Mouse (Mus musculus) c-Kit-positive CD71-positive TER-119-positive erythroid progenitor cells, embryonic 14.5 days (primary cell): ENCODE measurements around the gene Cct7.
"Not testable (repeated sequence)": the region's sequence is repeated elsewhere in the genome, so short reads cannot be mapped to it uniquely, and the experiment has no call there.

Experiments used
- DNase-seq: peaks from one replicate; pipeline ENCODE4 v3.0.0-alpha.2; 2013; ENCODE audit warnings: low spot score

Gene Cct7

DNA sequence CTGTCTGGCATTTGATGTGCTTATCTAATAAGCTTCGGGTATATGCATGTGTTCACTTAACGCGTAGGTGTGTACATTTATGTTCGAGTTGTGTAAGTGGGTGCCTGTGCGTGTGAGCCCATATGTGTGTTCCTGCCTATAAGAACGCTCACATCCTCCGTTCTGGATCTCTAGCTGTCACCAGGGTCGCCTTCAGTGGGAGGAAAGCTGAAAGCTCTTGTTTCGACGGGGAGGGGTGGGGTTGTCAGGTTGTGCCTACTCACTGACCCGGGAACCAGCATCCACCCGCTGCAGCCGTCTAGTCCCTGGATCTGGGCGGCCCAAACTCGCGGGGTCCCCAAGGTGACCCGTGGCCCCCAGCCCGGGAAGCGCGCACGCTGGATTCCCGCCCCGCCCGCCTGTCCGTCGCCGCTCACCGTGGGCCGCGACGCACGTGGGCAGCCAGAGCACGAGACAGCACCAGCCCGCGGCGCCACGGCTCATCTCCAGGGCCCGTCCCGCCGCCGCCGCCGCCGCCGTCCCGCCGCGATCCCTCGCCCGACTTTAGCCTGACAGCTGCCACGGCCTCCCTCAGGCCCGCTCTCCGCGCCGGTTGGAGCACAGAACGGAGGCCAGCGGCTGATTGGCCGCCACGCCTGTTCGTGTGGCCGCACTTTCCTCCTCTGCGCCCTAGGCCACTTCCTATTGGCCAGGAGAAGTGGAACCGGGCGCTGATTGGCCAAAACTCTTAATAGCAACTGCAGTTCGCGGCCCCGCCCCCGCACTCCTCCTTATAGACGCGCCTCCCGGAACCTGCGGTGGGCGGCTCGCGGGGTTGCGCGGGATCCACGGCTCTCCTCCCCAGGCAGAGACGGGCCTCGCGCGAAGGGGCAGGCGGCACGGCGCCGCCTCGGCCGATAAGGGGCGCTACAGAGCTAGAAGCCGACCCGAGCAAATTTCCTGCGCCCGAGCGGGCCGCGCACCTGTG, at the start of gene Cct7:
Cct7 (plus strand) TSS at position 818 of the 967 bp plus-strand sequence.
- peak; percentile 100 for DNase-seq

DNA sequence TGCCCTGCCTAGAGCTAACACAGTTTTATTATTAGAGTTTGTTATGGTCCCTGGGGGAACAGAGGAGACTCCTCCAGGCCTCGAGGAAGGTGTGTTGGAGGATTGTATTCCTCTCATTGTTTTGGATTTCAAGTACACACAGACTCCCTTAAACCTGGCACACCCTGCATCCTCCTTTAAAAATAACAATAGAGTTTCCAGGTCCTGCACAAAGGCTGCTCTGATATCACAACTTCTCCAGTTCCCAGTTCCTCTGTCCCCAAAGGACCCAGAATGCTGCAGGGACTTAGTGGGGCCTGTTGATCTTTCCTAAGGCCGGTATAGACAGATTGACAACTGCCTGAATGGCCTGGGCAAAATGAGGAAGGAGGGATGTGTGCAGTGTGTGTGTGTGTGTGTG, 48.7 kb upstream of the Cct7 start:
- DNase-seq, result no peak

DNA sequence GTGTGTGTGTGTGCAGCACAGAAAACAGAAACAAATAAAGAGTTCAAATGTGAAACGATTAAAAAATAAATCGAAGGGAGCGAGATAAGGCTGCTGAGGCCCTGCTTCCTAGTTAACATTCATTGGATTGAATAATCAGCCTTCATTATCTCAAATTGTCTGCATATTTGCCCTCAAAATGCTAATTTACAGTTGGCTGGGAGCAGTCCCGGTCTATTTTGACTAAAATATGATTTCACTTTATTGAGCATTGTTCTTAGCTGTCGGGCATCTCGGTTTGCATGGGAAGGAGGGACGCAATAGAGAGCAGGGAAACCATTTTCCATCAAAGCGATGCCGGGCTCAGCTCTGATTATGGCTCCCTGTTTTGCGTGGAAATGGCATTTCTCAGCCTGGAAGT, 48.3 kb upstream of the Cct7 start:
- no peak for DNase-seq

DNA sequence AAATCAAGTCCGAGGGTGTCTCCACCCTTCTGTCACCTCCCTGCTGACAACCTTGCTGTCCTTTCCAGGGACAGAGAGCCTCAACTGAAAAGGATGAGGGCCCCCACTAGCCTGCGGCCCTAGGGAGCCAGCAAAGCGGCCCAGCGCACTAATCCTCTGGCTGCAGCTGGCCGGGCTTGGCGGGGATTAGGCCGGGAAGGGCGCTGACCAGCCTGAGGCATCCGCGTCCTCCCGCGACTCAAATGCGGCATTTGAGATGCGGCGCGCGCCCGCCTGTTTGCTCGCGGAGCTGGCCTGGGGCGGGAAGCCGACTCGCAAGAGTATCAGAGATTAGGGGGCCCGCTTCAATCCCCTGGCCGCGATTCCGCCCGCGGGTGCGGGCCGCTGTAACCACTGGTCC, 42.3 kb upstream of the Cct7 start:
- DNase-seq, result no peak

DNA sequence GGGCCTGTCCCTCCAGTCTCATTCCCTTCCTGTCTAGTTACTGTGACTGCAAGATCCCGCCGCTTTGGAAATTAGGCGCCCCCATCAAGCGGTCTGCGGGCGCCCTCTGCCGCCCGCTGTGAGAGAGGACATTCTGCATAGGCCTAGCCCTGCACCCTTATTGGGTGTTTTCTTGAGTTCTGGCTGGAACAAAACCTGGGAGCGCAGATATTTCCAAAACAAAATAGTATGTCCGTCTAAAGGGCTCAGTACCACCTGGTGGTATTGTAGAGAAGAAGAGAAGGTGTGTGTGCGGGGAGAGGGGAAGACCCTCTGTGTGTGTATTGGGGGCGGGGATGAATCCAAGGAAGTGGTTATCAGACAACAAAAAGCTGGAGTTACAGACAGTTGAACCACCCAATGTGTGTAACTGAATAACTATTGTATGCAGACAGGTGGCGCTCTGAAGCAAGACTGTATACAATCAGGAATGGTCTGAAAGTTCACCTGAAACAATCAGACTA, 40.5 kb upstream of the Cct7 start:
- peak; percentile 38 for DNase-seq

DNA sequence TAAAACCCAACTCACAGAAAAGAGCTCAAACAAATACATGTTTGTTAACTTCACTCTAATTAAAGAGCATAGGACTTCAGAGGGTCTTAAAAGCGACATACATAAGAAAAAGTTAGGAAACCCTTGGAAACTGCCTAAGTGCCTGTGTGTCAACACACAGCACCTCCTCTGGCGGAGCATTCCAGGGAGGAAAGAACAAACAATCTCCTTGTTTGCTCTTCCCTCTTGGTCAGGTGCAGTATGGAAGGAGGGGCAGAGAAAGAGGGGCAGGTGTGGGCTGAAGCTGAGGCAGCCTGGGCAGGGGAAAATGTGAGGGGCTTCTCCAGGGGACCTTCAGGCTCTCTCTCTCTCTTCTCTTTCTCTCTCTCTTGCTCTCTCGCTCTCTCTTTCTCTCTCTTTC, 35.5 kb upstream of the Cct7 start:
- DNase-seq, result no peak

DNA sequence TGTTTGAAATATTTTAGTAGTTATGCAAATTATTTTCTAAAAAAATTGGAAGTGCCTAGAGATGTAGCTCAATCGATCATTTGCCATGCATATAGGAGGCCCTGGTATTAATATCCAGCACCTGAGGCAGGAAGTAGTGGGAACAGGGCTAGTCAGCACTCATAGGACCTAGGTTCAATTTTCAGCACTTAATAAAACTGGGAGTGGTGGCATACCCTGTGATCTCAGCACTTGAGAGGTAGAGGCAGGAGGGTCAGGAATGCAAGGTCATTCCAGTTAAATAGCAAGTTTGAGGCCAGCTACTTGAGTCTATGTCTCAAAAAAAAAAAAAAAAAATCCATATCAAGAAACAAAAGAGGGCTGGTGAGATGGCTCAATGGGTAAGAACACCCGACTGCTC, 32.2 kb upstream of the Cct7 start:
- DNase-seq, result no peak

DNA sequence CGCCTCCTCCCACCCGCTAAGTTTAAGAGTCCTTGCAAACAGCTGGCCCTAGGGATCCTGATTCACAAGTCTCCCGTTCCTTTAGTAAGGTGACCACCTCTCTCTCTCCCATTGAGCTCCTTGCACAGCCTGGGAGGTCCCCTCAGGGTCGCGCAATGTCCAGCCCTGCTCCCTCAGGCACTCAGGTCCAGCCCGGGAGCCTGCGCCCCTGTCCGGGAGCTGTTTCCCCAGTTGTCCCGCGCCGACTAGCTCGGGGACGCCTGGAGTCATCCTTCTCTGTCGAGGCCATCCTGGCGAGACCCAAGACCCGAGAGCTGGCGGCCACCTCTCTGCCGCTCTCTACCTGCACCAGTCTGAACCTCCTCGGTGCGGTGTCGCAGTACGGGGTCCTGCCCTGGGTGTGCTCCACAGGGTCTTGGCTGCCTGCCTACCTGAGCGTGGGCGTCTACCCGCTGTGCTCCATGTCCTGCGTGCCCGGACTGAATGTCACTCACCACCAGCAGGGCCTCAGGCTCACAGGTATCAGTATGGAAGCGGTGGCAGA, 27.4 kb upstream of the Cct7 start, which contains the start of gene Noto:
Noto (plus strand) TSS at position 51 of the 544 bp plus-strand sequence.
- no peak for DNase-seq

DNA sequence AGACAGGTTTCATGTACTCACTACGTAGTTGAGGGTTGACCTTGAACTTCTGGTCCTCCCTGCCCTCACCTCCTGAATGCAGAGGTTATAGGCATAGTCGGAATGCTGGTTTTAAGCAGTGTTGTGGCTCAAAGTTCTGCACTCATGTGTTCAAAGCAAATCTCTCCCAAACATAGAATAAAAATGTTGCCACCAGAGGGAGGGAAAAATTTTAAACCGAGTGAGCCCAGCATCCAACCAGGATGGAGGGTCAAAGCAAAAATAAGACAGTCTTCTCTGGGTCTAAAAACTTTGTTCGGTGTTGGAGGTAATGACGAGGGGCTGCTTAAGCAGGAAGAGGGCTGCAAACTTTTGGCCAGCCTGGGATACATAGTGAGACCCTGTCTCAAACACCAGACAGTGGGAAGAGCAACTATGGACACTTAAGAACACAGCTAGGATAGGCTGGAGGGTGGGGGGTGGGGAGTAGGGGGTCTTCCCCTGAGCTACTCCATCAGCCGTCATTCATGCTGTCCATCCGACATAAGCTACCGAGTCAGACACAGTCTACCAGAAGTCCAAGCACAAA, 20.0 kb upstream of the Cct7 start:
- no peak for DNase-seq

DNA sequence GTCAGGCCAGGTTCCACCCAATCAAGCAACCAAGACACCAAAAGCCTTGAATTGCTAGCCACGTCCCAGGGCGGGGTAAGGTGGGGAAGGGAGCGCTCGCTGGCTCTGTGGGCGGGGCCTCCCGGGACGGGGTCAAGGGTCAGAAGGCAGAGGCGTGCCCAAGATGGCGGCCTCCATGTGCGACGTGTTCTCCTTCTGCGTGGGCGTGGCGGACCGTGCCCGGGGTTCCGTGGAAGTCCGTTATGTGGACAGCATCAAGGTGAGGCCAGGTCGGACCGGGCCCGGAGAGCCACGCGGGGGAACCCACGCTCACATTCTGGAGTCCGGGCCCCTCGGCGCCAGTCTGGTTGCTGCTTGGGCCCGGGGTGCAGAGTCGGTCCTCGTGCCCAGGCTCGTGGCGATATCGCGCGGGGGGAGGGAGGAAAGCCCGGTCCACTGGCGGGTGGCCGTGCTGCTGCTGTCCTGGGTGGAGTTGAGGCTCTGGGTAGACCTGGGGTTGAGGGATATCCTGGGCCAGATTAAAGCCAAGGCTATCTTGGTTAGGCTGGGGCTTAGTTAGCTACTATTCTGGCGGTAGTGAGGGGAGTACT, 19.4 kb upstream of the Cct7 start, which contains the start of gene Smyd5:
Smyd5 (plus strand) TSS at position 148 of the 590 bp plus-strand sequence.
- DNase-seq, result peak; percentile 81

DNA sequence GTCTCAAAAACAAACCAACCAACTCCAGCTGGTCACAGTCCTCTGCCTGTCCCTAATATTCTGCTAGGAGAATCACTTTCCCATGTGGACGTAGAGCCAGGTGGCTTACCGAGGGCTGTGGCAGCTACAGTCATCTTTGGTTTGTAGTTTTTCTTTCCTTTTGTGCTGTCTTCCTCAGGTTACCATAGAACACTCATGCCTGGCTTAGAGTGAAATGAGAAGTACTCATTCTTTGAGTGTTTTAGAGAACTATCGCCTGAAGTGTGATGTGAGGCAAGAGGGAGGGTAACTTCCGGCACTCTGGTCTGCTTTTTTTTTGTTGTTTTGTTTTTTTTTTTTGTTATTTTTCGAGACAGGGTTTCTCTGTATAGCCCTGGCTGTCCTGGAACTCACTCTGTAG, 17.4 kb upstream of the Cct7 start:
- DNase-seq, result no peak

DNA sequence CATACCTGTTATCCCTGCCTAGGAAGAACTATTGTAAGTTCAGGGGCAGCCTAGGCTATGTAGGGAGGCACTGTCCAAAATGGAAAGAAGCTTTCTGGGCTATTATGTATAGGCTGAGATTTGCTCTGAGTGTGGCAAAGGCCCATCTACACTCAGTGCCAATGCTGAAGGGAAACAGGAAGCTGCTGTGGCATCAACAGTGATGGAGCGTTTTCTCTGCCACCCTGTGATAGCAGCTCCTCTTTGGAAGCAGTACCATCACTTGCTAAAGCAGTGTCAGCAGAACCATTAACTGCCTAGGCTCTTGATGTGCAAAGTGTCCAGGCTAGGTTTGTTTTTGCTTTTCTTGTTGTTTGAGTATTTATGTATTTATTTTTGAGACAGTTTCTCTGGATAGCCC, 15.1 kb upstream of the Cct7 start:
- DNase-seq, result no peak

DNA sequence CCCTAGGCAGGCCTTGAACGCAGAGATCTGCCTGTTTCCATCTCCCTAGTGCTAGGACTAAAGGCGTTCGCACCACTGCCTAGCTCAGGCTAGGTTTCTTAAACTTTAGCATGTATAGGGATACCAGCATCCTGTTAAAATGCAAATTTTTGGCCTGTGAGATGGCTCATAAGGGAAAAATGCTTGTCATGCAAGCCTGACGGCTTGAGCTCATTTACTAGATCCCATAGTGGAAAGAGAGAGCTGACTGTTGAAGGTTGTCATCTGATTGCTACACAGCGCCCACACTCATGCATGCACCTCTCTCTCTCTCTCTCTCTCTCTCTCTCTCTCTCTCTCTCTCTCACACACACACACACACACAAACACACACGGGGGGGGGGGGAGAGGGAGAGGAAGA, 14.7 kb upstream of the Cct7 start:
- no peak for DNase-seq

DNA sequence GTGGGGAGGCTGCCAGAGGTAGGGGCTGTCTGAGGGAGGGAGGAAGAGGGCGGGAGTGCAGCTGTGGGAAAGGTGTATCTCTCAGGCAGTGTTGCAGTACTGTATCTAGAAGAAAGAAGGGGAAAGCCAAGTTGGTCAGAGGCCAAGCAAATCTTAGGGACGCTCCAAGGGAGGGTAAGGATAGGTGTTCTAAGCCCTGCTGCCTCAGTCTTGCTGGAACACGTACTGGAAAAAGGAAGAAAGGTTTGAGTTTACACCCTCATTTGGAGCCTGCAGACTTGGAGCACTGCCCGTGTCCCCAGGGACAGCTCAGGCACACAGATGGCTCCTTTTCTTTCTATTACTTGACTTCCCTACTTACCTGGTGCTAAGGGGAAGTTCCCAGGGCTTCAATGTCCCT, 10.2 kb upstream of the Cct7 start:
- no peak for DNase-seq

DNA sequence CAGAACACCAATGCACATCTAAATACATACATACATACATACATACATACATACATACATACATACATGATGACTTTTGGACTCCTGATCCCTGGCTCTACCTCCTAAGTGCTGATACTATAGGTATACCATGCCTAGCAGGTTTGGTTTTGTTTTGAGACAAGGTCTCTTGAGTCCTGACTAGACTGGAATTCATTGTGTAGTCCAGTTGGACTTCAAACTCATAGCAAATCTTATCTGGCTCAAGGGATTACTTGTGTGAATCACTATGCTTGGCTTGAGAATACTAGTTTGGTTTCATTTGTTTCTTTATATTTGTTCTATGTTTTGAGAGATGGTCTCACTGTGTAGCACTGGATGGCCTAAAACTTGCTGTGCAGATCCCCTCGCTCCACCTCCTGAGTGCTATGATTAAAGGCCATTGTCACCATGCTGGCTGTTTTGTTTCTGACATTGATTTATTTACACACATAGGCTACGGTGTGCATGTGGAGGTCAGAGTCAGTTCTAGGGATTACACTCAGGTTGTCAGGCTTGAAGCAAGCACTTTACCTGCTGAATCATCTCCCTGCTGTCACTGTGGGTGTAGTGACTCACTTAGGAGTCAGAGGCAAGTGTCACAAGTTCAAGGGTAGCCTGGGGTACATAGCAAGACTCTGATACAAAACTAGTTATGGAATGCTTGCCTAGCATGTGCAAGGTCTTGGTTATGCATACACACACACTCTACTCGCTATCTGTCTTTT, 7.7 kb upstream of the Cct7 start:
- DNase-seq, result no peak

DNA sequence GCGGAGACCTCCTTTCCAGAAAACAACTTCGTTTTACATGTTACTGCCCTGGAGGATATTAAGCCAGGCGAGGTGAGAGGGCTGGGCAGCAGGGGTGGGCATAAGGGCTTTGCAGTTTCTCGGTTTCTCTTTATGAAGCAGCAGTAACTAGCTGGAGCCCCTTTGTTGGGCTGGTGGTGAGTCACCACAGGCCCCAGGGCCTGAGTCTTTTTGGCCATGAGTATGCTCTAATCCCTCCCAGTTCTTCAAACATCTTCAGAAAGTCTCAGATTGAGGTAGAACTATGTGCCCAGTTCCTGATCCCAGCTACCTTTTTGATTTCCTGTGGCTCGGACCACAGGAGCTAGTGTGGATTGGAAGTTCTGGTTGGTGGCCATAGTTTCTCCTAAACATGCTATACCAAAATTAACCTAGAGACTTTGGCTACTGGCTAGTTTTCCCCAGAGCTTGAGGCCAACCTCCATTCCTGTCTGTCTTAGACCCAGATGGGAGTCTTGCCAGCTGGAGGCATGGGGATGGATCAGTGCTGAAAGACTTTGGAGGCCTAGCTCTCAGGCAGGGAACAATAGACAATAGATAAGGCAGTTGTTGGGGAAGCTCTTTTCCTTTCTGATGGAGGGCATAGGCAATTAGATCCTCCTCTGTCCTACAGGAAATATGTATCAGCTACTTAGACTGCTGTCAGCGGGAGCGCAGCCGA, 6.9 kb upstream of the Cct7 start:
- DNase-seq, result no peak

DNA sequence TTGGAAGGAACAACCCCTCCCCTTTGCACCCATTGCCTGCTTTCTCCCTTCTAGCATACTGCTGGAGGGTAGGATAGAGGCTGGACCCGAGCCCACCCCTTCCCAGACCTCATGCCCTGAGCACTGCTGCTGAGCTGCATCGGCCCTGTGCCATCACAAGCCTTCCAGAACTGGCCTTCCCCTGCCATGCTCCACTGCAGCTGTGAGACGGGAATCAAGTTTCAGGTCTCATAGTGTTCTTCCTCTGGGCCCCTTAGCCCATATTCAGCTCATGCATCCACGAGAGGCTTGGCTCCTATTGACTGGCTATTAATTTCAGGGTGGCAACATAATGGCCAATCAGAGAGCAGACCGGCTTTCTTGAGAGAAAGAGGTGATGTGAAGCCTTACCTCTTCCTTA, 6.0 kb upstream of the Cct7 start:
- no peak for DNase-seq

DNA sequence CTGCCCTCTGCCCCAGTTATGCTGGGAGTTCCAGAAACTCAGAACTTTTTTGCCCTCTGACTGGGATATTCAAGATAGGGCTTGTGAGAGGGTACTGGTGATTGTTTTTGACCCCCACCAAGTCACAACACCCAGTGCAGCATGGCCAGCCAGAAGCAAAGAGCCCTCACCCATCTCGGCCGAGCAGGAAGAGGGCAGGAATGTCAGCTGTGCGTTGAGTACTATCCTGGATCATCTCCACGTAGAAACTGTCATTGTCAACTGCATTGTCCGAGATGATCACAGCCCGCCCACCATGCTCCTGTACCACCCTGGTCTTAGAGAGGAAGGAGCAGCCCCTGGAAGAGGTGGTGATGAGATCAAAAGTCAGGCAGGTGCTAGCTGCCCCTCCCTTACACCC, 4.0 kb upstream of the Cct7 start:
- DNase-seq, result no peak

DNA sequence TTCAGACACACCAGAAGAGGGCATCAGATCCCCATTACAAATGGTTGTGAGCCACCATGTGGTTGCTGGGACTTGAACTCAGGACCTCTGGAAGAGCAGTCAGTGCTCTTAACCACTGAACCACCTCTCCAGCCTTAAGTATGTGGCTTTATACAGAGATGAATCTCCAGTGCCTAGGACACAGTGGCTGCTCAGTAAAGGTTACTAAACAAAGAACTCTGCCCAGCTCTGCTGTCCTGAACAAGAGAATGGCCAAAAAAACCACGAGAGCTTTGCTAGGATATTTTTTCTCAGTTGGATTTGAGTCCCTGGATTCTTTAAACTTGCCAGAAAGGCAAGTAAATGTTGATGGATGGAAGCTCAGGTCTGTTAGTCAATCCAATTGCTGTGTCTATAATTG, 1.2 kb upstream of the Cct7 start:
- not testable (repeated sequence) for DNase-seq

DNA sequence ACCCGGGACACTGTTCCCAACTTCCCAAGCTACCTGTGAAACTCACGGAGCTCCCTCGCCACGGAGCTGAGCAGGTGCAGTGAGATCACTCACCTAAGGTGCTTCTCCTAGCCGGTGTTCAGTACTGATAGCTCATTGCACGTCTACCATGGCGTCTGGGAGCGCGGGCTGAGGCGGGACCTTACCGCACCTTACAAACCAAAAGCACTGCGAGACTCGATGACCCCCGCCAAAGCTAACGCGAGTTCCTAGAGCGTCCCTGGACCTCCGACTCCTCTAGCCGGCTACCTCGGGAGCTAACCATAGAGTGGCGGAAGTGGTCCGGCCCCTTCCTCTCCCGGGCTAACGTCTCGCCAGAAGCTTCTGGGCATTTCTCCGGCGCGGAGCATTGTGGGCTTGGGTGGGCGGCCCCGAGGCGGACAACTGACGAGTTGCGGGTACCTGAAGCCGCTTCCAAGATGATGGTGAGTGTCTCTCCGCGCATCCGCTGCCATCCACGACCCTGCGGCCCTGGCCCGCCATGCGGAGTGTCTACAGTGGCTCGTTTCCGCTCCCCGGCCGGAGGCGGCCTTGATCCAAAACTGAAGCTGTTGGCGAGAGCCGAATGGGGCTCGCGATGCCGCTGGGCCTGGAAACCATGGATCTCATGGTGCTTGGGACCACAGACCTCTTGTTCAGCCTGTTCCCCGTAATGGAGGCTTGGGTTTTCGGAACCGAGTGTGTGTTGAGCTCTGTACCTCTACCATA, 523 bp downstream of the Cct7 start, which contains the start of gene Pradc1:
Pradc1 (minus strand) TSS at position 307 of the 747 bp plus-strand sequence.
- DNase-seq, result peak; percentile 92

DNA sequence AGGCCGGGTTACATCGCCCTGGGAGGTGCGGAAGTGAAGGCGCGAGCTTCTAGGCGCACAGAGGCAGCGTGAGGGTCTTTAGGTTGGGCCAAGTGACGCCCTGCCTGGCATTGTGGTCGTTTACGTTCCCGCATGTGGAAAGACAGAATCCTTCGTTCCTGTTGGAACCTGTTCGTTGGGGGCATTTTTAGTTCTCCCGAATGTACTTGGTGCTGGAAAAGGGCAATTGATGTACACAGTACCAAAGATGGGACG, 1.0 kb downstream of the Cct7 start:
- DNase-seq, result peak; percentile 43
